Comparison of ENCODE assay signal across 24 mouse cellular contexts in genomic region chr17:66090251-66090650, GRCm38 (mm10).
"Had no signal": no experiment of that assay in that cellular context is flagged by ENCODE, and none has a peak within 500 bp of the region (broad histone marks: within the 10 kb centered on the region; RNA-seq: fewer than 3 reads in every experiment).

No protein-coding gene starts in this region.

- H3K9me3 ChIP-seq: heart, embryonic 10.5 days; heart, embryonic 12.5 days; hindbrain, embryonic 10.5 days; hindbrain, embryonic 12.5 days; intestine, embryonic 15.5 days; limb, embryonic 10.5 days; limb, embryonic 12.5 days; liver, embryonic 13.5 days had no signal

- ATAC-seq: hindbrain, embryonic 16.5 days; inflammation-experienced regulatory T-cells, adult 6 months; intestine, embryonic 15.5 days; intestine, postnatal 0 days had no signal

- H3K9ac ChIP-seq: heart, embryonic 12.5 days; hindbrain, embryonic 12.5 days; hindbrain, embryonic 14.5 days; intestine, embryonic 15.5 days; limb, embryonic 12.5 days; liver, embryonic 13.5 days had no signal

- H3K4me3 ChIP-seq: heart, embryonic 10.5 days; heart, embryonic 12.5 days; hindbrain, embryonic 10.5 days; hindbrain, embryonic 12.5 days; intestine, embryonic 15.5 days; layer of hippocampus, adult 2 months; left cerebral cortex, adult 2 months; limb, embryonic 10.5 days; limb, embryonic 12.5 days; liver, embryonic 13.5 days had no signal

- H3K27ac ChIP-seq: heart, embryonic 10.5 days; hindbrain, embryonic 10.5 days; hindbrain, embryonic 12.5 days; hindbrain, embryonic 14.5 days; intestine, embryonic 15.5 days; layer of hippocampus, adult 2 months; left cerebral cortex, adult 2 months; limb, embryonic 10.5 days; limb, embryonic 12.5 days; liver, embryonic 13.5 days had no signal

- H3K27me3 ChIP-seq: heart, embryonic 12.5 days; hindbrain, embryonic 12.5 days; intestine, embryonic 15.5 days; limb, embryonic 12.5 days; liver, embryonic 13.5 days had no signal

- H3K4me1 ChIP-seq: heart, embryonic 10.5 days; heart, embryonic 12.5 days; hindbrain, embryonic 10.5 days; hindbrain, embryonic 12.5 days; intestine, embryonic 15.5 days; limb, embryonic 10.5 days; limb, embryonic 12.5 days; liver, embryonic 13.5 days had no signal

- DNase-seq: gastrocnemius, postnatal 25 days; heart, adult 18-20 months; heart, postnatal 10 days; heart, postnatal 4 days; kidney, adult 18-20 months; kidney, adult 8-10 months; kidney, postnatal 10 days; kidney, postnatal 25 days; kidney, postnatal 4 days; liver; liver, embryonic 13.5 days had no signal

- H3K4me2 ChIP-seq: heart, embryonic 12.5 days; hindbrain, embryonic 12.5 days; hindbrain, embryonic 14.5 days; intestine, embryonic 15.5 days; limb, embryonic 12.5 days; liver, embryonic 13.5 days had no signal
